Mouse (Mus musculus) embryonic facial prominence, embryonic 12.5 days (tissue): Measurements from ENCODE around the gene Tdp2. TPM values are rescaled to one million over a fixed set of nuclear protein-coding genes. Genes with fewer than 3 reads are reported as not detected.

Experiments used
- polyA plus RNA-seq: library from polyadenylated mRNA; unstranded; fragments of >200 nt; fragmentation: Nextera tagmentation; extraction: Ambion mirVana; gene quantifications from 2 replicates; pipeline ENCODE4 v1.2.1, GENCODE M21; 2016

Gene Tdp2
- polyA plus RNA-seq, 1 experiment from 2014 or later: 71.4 TPM

Other genes with a start within 250 kb of the Tdp2 start
- gene Ripor2, start 249.5 kb upstream of the Tdp2 start, polyA plus RNA-seq: 6.1 and 9.2 TPM in 2 replicates
- not detected in 2 replicates for gene Armh2, start 90.4 kb upstream of the Tdp2 start, polyA plus RNA-seq
- 109 and 113 TPM in 2 replicates for gene Gmnn, start 69.8 kb upstream of the Tdp2 start, polyA plus RNA-seq
- gene BC005537, start 30.0 kb upstream of the Tdp2 start, polyA plus RNA-seq: 16.4 and 17.3 TPM in 2 replicates
- gene Acot13, start 139 bp upstream of the Tdp2 start, polyA plus RNA-seq: 64.9 and 66.1 TPM in 2 replicates
- 0.58 and 0.73 TPM in 2 replicates for gene D130043K22Rik, start 13.5 kb downstream of the Tdp2 start, polyA plus RNA-seq
- 8.1 and 8.5 TPM in 2 replicates for gene Aldh5a1, start 106.0 kb downstream of the Tdp2 start, polyA plus RNA-seq
- gene Gpld1, start 111.5 kb downstream of the Tdp2 start, polyA plus RNA-seq: 1.1 TPM in 2 replicates
- gene Mrs2, start 188.7 kb downstream of the Tdp2 start, polyA plus RNA-seq: 23.6 and 26.6 TPM in 2 replicates
- 1.7 and 1.9 TPM in 2 replicates for gene Dcdc2a, start 224.3 kb downstream of the Tdp2 start, polyA plus RNA-seq